Mouse (Mus musculus) thymus, adult 2 months (tissue): ENCODE measurements around the gene Zfp609. TPM values are rescaled to one million over a fixed set of nuclear protein-coding genes. Genes with fewer than 3 reads are reported as not detected.
"Not testable (repeated sequence)": the region's sequence is repeated elsewhere in the genome, so short reads cannot be mapped to it uniquely, and the experiment has no call there.

ENCODE experiments used
- DNase-seq: peaks from one replicate; pipeline ENCODE4 v3.0.0; 2021
- H3K27ac ChIP-seq: fragments of 200-500 bp; 2 replicates; pipeline ENCODE4 v1.5.1; 2012; ENCODE audit warnings: low read length, control low read depth; ENCODE audit not compliant: control insufficient read depth, insufficient read depth
- H3K27me3 ChIP-seq: fragments of 200-500 bp; 2 replicates; pipeline ENCODE4 v1.6.1; 2012; ENCODE audit warnings: mild to moderate bottlenecking, low read length, moderate library complexity, mixed read lengths; ENCODE audit not compliant: control insufficient read depth, insufficient read depth
- H3K36me3 ChIP-seq: fragments of 200-500 bp; 2 replicates; pipeline ENCODE4 v1.6.1; 2012; ENCODE audit warnings: mild to moderate bottlenecking, low read length, moderate library complexity; ENCODE audit not compliant: control insufficient read depth, insufficient read depth
- H3K4me1 ChIP-seq: fragments of 200-500 bp; replicated peaks from 2 replicates; pipeline ENCODE4 v1.6.1; 2012; ENCODE audit warnings: low read length; ENCODE audit not compliant: control insufficient read depth, insufficient read depth
- H3K4me3 ChIP-seq: fragments of 200-500 bp; 2 replicates; pipeline ENCODE4 v1.5.1; 2012; ENCODE audit warnings: mild to moderate bottlenecking, low read length, control low read depth, moderate library complexity; ENCODE audit not compliant: control insufficient read depth, insufficient read depth
- CTCF ChIP-seq: fragments of 200-500 bp; IDR thresholded peaks from 2 replicates; pipeline ENCODE4 v1.5.1; 2012; ENCODE audit warnings: mild to moderate bottlenecking, control low read depth, low read length, moderate library complexity, borderline replicate concordance; ENCODE audit not compliant: control insufficient read depth, poor library complexity, insufficient read depth; ENCODE audit errors: extremely low read depth
- POLR2A ChIP-seq: fragments of 200-500 bp; IDR thresholded peaks from 2 replicates; pipeline ENCODE4 v1.6.1; 2012; ENCODE audit warnings: mild to moderate bottlenecking, low read length, control low read depth, moderate library complexity; ENCODE audit not compliant: control insufficient read depth, poor library complexity, insufficient read depth; ENCODE audit errors: extremely low read depth
- WGBS: fragments of 180-500 bp; shearing (Covaris S2); methylation state at CpG from one replicate; pipeline ENCODE4 v1.1.7; 2018; 5-methylcytosine and 5-hydroxymethylcytosine counted together
- polyA plus RNA-seq: library from polyadenylated mRNA; depleted of rRNA; stranded (reverse); fragments of >200 nt; gene quantifications from 2 replicates; pipeline ENCODE4 v1.2.3, GENCODE M21; 2012

Gene Zfp609
- polyA plus RNA-seq, 1 experiment: 8.0 TPM

DNA sequence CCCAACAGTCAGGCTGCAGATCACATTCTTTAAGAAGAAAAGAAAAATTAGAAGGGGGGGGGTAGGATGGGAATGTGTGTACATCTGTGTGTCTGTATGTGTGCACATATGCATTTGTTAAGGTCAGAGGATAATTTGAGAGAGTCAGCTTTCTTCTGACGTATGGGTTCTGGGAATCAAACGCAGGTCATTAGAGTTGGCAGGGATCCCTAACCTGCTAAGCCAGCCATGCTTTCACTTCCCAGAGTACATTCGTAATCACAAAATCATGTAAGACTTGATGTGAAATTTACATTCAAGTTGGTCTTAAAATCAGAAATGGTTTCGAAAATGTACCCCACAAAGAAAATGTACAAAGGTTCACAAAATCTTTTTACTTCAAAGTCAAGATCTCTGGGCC, 38.8 kb downstream of the Zfp609 start:
- Histone ChIP-seq H3K27ac (no peak overlapping the region), H3K27me3 (no peaks in the 10 kb centered on the region), H3K36me3 (no peaks in the 10 kb centered on the region), H3K4me1 (no peaks in the 10 kb centered on the region), H3K4me3 (no peak overlapping the region)
- 93% methylated on average over 4 of the region's 4 CpGs for WGBS
- DNase-seq: no peak
- TF ChIP-seq CTCF: no peak
- no peak for TF ChIP-seq POLR2A

DNA sequence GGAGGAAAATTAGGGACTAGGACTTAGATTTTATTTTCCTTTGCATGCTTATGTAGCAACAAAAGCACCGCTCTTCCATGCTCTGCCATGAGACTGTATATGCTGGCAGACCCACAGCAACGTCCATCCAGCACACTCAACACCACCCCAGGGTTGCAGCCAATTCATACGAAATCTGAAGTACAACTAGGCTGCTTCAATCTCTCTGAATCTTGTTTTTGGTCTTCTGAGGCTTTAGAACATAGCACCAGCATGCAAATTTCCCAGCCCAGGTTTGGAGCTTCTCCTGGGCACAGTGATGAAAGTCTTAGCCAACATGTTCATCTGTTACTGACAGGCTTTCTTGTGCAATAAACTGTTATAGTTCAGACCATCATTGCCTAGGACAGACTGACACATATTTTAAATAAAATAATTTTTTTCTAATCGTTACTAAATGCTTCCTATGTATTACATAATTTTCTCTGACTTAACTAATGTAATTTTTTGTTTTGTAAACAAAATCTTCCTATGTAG, 39.5 kb downstream of the Zfp609 start:
- H3K27me3 ChIP-seq: no peaks in the 10 kb centered on the region
- H3K27ac ChIP-seq: no peak overlapping the region
- TF ChIP-seq POLR2A (no peak), CTCF (no peak)
- no peak for DNase-seq
- no peak overlapping the region for H3K4me3 ChIP-seq
- WGBS: 90% methylated on average over 4 of the region's 4 CpGs
- no peaks in the 10 kb centered on the region for H3K36me3 ChIP-seq
- no peaks in the 10 kb centered on the region for H3K4me1 ChIP-seq

DNA sequence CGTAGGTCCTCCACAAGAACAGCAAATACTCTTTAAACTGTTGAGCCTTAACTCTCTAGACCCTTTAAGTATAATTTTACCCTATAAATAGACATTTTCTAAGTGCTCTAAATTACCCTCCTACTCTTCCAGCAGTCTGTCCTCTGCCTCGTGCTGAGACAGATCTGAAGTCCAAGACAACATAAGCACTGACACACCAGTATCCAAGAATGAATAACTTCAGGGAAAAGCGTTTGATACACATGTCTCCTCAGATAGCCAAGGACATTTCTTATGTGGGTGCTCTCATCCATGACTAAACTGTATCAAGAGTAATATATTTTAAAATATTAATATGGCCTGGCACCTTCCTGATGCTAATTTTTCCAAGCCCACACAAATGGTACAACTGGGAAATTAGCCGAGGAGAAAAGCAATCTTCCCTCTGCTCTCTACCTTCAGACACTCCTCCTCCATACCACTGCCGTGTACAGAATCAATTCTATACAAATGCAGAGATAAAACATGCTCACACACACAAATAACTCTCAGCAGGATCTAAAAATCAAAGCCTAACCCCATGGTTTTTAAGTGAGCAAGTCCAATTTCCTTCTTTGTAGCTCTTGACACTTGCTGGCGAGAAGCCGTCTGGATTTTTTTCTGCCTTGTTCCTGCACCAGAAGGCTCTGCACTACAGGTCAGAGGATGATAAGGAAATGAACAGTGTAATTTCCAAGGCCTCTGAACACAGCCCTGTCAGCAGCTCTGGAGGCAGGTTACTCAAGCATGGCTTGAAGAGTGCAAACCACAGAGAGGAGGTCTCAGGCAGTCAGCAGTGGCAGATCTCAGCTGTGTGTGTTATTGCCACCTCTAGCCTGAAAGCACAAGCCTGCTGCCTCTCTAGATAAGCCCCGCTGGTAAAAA, 40.2 kb downstream of the Zfp609 start:
- H3K4me3 ChIP-seq: no peak overlapping the region
- no peak overlapping the region for H3K27ac ChIP-seq

DNA sequence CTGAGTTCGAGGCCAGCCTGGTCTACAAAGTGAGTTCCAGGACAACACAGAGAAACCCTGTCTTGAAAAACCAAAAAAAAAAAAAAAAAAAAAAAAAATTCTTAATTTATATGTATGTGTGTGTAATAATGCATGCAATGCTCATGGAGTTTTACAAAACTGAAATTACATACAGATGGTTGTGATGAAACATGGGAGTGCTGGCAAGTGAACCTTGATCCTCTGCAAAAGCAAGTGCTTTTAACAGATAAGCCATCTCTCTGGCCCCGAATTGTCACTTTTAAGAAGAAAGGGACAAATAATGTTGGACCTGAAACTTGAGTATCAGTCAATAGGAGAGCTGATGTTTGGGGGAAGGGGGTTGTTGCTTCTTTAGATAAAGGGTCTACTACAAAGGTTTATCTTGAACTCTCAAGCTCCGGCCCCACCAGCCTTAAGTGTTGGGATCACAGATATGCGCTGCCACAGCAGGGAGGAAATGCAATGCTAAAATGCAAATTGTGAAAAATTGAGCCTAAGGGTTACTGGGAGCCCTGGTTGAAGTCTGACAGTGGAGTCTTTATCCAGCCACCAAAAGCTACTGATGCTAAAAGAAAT, 41.5 kb downstream of the Zfp609 start:
- no peak for DNase-seq
- no peaks in the 10 kb centered on the region for H3K27me3 ChIP-seq
- TF ChIP-seq CTCF (no peak), POLR2A (no peak)
- H3K4me1 ChIP-seq: no peaks in the 10 kb centered on the region
- H3K4me3 ChIP-seq: no peak overlapping the region
- H3K36me3 ChIP-seq: no peaks in the 10 kb centered on the region
- 97% methylated on average over 4 of the region's 4 CpGs for WGBS
- no peak overlapping the region for H3K27ac ChIP-seq

More for the DNA sequence above, 40.2 kb downstream of the Zfp609 start:
- no peak for DNase-seq
- WGBS: 83% methylated on average over 8 of the region's 8 CpGs
- Histone ChIP-seq H3K4me1 (no peaks in the 10 kb centered on the region), H3K27me3 (no peaks in the 10 kb centered on the region), H3K36me3 (no peaks in the 10 kb centered on the region)
- no peak for TF ChIP-seq CTCF
- no peak for TF ChIP-seq POLR2A

DNA sequence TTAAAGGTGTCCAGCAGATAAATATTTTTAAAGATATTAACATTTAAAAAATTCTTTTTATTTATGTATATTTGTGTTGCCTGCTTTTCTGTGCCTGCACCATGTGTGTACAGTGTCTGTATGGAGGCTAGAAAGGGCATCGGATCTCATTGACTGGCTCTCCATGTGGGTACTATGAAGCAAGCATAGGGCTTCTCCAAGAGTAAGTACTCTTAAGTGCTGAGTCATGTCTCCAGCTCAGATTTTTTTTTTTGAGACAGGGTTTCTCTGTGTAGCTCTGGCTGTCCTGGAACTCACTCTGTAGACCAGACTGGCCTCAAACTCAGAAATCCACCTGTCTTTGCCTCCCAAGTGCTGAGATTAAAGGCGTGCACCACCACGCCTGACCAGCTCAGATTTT, 47.7 kb downstream of the Zfp609 start:
- H3K27ac ChIP-seq, DNase-seq, H3K4me3 ChIP-seq, H3K27me3 ChIP-seq, H3K4me1 ChIP-seq, H3K36me3 ChIP-seq: not testable (repeated sequence)
- WGBS: 96% methylated on average over 3 of the region's 3 CpGs

DNA sequence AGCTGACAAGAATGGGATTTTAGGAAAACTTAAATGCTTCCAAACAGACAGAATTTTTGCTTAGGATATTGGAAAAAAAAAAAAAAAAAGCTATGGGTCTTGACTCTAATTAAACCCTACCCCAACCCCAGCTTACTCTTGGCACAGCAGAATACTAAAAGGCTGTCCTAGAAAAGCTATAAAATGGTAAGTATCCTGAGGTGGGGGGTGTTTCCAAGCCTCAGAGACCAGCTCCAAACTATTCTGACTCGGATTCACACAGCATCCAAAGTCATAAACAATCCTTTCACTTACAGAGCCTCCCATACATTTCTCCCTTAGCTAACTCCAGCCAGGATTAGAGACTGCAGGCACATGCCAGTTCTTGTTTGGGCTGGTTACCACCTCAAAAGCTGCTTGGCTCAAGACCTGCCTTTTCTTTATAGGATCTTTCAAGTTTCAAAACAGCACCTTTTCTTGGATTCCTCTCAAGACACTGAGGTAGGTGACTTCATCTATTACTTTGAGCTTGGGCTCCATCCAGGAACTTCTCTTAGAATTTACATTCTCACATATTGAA, 50.4 kb downstream of the Zfp609 start:
- Histone ChIP-seq H3K4me1 (no peaks in the 10 kb centered on the region), H3K27me3 (no peaks in the 10 kb centered on the region), H3K27ac (no peak overlapping the region), H3K36me3 (no peaks in the 10 kb centered on the region), H3K4me3 (no peak overlapping the region)
- no peak for DNase-seq
- WGBS: 82% methylated on average over 1 of the region's 1 CpGs
- no peak for TF ChIP-seq POLR2A
- TF ChIP-seq CTCF: no peak
